Mouse (Mus musculus) layer of hippocampus, adult 9-10 months (tissue): ENCODE measurements around the gene Rcor2.

Experiments used
- DNase-seq: peaks from one replicate; pipeline ENCODE4 v3.0.0; 2022; ENCODE audit warnings: low spot score

Gene Rcor2

DNA sequence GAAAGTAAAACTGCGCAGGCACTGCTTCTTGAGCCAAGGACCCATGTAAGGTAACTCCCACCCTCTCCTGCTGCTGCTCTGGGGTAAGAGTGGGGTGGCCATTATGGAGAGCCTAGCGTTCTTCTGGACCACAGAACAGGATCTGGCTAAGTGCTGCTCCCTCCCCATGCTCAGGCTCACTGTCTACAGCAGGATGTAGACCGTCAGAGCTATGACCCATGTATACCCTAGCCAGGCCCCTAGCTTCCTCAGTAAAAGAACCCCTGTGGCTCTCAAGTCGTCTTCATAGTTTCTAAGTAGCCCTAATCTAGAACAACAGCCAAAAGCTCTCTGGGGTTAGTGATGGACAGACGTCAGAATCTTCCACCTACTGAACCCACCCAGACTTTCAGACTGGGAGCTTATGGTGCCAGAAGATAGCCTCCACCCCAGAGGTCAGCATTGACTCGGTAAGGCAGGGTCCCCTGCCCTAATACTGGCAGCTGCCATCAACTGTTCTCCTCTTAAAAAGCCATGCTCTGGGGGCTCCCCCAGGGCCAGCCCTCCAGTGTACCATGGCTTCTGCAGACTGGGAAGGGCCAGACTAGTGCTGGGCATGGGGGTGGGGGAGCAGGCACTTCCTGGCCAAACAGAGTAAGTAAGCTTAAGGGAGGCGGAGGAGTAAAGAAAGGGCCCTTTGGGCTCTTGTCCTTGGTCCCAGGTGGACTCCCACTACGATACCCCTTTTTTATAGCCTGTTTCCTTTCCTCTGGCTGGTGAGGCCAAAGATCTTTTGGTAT is 27.2 kb downstream of the Rcor2 start:
- DNase-seq, result no peak

DNA sequence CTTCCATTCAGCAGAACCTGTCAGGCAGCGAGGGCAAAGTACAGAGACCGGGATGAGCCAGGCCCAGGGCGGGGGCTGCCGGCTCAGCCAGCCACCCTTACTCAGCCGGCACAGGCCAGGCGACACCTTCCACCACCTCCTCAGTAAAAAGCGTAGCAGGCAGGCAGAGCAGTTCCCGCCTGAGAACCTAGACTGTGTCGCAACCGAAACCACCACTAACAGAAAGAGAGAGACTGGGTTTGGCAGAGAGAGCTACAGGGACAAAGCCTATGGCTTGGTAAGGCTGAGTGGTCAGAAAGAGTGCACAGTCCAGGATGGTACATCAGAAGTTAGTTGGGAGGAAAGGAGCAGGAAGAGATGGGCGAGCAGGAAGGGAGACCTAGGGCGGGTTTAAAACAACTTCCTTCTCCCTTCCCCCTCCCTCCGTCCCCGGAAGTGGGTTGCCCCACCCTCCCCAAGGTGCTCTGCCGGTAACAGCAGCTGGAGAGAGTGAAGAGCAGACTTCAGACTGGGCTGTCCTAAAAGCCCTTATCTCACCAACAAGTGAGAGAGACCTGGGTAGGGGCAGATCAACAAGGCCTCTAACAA is 28.0 kb downstream of the Rcor2 start:
- no peak for DNase-seq

DNA sequence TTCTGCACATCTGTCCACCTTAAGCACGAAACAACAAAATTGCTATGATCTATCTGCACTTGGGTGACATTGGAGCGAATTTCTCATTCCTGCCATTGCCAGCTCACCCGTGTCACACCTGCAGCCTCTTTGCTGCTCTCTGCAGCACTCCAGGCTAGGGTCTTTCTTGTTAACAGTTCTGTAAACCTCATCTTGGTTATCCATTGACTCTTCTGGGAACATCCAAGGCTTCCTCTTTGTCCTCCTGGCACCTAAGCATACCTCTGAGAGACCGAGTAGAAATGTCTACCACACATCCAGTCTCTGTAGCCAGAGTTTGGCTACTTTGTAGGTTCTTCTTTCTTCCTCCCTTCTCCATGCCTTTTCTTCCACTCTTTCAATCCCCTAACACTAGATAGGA is 28.8 kb downstream of the Rcor2 start:
- DNase-seq, result no peak

DNA sequence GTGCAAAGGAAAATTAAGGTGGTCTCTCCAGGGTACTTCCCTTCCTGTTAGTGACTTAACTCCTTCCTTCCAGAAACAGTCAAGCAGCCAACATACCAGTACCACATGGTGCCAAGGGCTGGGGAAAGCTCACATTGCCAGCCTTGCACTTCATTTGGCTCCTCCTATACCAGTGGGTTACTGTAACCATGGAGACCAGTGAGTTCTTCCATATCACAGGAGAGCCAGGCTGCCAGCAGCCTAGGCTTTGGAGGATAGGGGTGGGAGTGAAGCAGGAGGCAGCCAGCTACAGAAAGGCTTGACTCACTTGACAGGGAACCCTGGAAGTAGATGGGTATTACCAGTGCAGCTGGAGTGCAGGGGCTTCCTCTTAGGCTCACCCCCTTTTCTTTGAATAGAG is 31.9 kb downstream of the Rcor2 start:
- DNase-seq, result no peak

DNA sequence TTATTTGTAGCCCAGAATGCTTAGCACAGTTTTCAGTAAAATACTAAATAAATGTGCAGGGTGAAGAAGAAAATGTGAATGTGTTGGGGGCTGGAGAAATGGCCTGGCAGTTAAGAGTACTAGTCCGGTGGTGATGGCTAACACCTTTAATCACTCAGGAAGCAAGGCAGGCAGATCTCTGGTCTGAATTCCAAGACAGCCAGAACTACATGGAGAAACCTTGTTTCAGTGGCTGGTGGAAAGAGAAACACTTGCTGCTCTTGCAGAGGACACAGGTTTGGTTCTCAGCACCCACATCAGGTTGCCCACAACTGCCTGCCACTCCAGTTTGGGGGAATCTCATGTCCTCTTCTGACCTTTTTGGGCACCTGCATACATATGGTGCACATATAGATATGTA is 33.0 kb downstream of the Rcor2 start:
- DNase-seq, result no peak

DNA sequence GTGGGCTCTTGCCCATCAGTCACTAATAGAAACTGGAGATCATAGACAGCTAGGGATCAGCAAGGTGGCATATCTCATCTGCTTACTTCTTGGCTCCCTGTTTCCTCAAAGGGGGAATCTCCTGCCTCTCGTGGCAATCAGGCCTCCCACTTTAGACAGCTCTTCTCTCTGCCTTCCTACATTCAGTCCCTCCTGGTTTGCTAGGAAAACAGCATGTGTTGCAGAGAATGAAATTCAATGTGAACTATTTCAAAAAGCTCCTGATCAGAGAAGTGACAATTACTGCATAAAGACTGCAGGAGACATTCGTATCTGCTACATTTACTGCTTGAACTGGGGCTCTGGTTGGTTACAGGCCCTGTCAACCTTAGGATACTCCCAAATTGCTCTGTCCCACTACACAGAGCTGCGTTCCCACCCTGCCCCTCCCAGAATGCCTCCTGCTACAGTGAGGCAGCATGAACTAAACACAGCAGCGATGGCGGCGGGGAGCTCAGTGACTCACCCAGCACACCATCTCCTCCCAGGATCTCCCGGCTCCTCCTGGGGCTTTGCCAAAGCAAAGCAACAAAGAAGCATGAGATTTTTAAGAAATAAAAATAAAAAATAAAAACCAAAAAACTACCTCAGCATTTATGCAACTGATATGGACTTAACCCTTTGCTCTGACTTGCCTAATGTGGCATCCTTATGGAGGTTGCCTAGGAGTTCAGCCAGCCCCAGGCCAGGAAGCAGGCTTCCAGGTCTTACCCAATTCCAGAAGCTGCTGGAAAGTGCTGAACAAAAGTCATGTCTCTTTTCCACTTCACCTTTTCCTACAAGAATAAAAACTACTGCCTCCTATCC is 34.7 kb downstream of the Rcor2 start:
- DNase-seq, result no peak

DNA sequence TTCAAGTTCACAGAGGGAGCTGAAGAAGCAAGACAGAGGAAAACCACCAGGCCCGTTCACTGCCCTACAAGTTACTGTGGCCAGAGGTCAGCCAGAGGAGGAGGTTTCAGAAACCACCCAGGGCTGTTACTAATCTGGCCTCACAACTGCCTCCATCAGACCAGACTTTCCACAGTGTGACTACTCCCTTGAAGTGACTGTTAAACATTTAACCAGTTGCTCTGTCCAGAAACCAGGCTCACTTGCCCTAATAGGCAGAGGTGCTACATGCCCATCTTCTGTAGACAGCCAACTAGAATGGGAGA is 35.3 kb downstream of the Rcor2 start:
- no peak for DNase-seq

DNA sequence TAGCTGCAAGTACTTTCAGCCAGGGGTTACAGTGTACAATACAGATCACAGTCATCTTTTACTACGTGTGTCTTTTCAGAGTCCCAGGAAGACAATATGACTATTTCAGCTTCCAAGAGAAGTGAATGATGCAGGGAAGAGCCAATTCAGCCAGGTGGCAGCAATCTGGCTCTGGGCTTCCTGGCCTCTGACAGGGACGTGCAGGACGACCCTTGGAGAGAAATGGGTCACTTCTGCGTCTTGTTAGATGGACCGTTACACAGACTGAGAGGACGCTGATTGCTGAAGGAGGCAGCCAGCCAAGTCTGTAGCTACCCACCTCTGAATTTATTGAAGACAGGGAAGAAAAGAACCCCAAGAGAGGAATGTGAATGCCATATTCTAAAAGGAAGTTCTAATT is 36.7 kb downstream of the Rcor2 start:
- DNase-seq, result no peak

DNA sequence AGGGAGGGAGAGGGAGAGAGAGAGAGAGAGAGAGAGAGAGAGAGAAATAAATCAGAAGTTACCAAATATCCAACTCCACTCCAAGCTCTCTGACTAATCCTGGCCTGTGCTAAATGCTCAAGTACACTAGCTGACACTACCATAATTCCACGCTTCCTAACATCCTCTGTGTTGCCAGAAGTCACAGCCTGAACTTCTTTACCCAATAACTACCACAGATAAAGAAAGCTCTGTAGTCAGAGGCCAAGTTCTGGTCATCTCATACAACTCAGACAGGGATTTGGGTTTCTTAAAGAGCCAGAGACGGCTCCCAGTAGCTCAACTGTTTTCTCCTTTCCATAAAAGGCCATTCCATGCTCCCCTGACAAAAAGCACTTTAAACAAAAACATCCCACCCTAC is 37.7 kb downstream of the Rcor2 start:
- DNase-seq, result no peak

DNA sequence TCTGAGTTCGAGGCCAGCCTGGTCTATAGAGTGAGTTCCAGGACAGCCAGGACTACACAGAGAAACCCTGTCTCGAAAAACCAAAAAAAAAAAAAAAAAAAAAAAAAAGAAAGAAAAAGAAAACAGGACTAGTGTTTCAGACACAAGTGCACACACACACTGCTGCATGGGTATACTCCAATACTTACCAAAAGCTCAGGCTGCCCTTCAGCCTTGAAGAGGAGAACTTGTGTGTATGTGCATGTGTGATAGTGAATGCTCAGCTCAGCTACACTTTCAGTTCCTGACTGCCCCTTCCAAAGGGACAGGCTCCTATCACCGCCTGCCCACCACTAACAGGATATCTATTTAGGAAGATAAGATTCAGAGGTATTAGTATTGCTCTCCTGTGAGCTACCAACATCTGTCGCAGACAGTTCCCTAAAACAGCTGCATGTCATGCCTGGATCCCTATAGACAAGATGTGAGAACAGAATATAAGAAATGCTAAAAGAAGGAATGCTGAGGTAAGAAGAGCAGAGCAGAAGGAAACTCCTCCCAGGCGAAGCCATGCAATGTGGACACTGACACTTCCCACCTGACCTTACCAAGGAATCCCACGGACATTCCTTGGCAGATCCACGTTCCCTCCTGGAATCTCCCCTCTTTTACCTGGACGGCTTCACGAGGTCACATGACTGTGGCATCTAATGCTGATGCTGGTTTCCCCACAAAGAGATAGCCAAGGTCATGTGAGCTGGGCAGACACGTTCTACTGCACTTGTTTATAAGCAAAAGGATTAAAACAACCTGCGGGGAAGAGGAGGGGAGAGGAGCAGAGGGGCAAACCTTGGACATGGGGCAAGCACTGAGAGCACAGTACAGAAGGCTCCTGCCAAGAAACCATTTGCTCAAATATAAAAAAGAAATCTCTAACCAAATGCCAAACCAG is 38.5 kb downstream of the Rcor2 start:
- DNase-seq, result no peak

DNA sequence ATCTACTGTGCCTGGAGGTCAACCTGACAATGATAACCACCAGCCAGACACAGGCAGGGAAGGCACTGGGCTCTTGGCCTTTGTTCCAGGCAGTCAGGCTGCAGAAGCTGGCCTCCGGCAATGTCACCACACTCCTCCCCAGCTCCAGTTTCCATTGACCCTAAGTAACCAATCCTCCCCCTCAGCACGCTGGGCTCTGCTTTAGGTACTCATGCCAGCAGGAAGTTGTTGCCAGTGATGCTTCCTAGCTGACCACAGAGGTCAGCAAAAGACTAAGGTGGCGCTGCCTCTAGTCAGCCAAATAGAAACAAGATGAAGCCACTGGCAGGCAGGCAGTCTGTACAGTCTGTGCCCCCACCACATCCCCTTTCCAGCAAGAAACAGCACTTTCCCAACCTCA is 39.8 kb downstream of the Rcor2 start:
- DNase-seq, result no peak

DNA sequence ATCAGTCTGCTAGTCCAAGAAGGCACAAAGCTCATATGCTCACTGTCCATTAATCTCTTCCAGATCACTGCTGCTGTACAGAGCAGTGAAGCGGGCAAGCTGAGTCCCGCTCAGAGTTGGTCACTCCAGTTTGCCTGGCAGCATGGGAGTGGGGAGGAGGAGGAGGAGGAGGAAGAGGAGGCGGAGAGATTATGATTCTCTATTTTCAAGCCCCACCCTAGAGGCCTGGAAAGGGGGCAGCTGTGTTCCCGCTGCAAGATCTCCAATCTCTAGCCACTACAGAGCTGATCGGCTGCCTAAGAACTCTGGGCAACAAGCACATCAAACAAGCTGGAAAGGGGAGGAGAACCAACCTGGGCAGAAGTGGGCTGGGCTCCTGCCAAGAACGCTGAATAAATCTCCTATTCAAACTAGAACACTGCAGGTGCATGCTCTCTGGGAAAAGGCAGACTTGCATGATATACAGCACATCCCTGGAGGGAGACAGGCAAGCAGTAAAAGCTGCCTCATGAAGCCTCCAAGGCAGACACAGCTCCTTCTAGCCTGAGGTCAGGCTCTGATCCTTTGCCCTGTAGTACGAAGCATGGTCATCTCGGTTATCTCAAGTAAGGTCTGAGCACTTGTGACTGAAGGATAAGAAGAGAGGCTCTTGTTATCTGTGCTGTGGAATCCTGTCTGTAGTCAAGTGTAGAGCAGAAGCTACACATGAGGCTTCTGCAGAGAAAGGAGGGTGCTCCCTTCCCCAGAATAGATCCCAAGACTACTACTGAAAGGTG is 41.1 kb downstream of the Rcor2 start:
- DNase-seq, result no peak

DNA sequence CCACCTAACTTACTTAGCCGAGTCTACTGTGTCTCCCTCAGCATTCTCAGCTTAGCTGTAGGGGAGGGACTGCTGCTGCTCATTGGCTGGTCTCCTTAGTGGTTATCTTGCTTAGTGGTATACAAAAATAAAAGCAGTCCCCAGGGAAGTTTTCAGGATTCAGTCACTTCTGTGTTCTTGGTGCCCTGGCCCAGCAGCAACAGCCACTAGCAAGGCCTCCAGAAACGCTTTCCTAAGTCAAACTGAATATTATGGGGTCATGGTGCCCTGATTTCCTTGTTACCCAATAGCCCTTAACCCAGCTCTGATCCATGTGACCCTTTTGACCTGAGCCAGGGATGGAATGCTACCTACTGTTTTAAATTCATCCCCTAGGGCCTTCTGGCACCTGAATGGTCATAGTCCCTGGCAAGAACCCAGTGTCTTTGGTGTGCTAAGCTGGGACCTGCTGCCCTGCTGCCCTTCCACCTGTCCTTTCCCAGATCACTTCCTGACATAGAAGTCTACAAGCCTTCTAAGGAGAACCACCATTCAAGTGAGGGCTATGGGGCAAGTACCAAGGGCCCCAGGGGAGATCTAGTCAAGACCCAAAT is 42.7 kb downstream of the Rcor2 start:
- no peak for DNase-seq

DNA sequence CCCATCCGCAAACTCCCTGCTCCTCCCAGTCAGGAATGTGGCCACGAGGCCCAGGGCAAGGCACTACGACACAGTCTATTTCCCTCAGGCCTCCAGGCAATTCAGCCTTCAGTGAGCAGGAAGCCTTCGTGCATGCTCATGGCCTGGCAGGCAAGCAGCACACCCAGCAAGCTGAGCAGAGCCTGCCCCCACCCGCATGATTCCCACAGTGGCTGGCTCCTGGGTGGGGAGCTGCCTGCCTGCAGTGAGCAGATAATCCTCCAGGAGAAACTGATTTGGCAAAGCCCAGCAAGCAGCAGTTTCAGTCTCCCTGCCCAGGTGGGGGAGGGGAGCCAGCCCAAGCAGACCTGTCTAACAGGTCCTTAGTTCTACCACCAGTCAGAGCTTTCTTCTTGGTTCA is 43.6 kb downstream of the Rcor2 start:
- no peak for DNase-seq

DNA sequence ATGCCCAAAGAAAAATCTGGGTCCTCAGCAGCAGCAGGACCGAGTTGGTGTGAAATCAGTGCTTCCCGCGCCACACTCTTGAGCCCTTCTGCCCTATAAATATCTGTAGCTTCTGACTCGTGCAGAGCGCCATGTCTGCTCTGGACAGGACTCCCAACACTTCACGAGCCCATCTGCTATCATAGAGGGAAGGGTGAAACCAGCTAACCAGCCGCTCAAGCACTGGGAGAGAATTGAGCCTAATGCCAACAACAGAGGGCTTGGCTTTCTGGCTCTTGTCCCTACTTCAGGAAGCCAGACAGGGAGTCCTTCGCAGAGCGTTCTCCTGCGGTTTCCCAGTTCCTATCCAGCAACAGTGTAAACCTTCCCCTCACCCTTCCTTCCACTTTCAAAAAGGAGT is 44.2 kb downstream of the Rcor2 start:
- DNase-seq, result no peak

DNA sequence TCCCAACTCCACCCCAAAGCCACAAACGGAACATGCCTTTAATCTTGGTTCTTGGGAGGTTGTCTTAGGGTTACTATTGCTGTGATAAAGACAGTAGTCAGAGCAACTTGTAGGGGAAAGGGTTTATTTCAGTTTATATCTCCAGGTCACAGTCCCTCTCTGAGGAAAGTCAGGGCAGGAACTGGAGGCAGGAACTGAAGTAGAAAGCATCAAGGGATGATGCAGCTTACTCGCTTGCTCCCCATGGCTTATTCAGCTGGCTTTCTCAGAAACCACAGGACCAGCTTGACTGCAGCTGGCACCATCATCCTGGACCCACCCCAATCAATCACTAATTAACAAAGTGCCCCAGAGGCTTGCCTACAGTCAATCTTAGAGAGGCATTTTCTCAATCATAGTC is 46.5 kb downstream of the Rcor2 start:
- DNase-seq, result no peak

DNA sequence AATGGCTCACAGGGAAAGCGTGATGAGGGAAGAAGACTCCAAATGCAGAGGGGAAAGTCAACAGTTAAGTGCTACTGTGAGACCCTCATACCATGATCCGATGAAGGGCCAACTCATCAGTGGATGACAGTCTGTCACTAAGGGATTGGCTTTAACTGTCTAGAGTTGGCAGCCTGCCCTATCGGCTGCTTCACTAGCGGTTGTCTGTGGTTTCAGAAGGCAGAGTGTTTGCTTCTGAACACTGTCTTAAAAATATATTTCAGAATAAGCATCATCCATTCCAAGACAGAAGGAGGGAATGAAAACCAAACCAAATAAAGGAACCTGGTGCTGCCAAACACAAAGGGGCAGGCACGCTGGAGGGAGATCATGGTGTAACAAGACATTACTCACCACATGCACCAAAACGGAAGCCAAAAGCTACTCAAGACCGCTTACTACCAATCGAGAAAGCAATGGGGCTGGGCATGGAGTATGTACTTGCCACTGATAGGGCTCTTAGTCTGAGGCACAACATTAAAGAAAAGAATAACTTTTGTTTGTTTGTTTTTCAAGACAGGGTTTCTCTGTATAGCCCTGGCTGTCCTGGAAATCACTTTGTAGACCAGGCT is 48.0 kb downstream of the Rcor2 start:
- DNase-seq, result no peak

DNA sequence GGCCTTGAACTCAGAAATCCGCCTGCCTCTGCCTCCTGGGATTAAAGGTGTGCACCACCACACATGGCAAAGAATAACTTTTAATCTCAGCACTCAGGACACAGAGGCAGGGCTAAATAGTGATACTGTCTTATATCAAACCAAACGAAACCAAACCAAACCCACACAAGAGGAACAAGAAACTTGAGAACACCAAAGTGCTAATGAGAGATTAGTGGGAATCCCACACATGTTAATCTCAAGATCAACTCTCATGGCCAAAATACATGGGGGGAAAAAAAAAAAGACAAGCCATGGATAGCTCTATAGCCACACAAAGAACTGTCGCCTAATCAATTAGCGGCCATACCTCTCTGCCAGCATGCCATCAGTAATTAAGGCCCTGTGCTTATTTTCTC is 48.5 kb downstream of the Rcor2 start:
- DNase-seq, result no peak

DNA sequence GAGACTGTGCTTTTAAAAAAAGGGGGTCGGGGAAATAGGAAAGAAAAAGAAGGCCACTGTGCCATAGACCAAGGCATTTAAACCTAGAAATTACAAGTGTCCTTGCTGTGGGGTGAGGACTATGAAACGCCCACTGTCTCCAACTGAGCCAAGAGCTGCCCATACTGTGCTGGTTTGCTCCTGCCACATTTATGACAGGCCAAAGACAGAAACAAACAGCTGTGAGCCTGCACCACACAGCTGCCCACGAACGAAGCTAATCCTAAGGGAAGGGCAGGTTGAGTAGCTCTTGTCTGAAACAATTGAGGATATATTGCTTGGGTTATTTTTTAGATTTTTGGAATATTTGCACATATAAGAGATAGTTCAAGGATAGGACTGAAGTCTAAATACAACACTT is 49.7 kb downstream of the Rcor2 start:
- DNase-seq, result no peak

DNA sequence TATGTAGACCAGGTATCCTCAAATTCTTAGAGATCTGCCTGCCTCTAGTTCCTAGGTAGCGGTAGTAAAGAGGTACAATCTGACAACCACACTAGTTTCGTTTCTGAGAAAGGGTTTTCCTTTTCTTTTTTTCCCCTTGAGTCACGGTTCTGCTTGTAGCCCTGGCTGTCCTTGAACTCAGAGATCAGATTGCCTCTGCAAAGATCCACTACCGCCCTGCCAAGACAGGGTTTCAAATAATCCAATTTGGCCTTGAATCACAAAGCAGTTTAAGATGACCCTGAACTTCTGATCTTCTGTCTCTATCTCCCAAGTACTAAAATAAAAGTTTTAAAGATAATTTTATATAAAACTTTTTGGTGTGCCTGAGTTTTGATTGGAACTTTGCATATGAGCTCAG is 50.6 kb downstream of the Rcor2 start:
- DNase-seq, result no peak

DNA sequence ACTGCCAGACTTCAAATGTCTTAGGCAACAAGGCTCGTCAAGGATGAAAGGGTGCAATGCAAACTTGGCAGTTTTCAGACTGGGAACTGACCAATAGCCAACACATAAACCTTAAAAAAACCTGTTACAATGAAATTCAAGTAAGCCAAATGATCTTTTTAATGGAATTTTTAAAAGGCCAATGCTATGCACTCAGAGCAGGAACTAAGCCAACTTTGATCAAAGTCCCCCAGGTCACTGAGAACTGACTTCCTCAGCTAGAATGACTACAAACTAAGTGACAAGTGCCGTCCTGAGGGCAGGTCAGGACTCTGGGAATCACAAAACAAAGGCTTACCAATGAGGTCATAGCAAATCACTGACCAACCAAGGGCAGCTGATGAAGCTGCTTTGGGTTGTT is 53.1 kb downstream of the Rcor2 start:
- no peak for DNase-seq
